Mouse (Mus musculus): Measurements from ENCODE around the gene Rasa2.

- TF ChIP-seq HCFC1 (IDR thresholded peaks at IDR 0.05; ENCODE audit: low read depth, low read length) (no peak), EP300 (IDR thresholded peaks at IDR 0.05; ENCODE audit: low read length) (no peak)
Observed at GRCm38 (mm10) chr9:96637157-96637548, 5.7 kb upstream of the Rasa2 start.
